Mouse (Mus musculus): ENCODE measurements at regions not wholly inside any gene's neighbourhood (a gene's known extent, or its start where the extent isn't known, plus 50 kb on each side); places are given as distances from the start of the nearest gene placed in this dataset.

- TF ChIP-seq CTCF (conservative IDR thresholded peaks at IDR 0.05; ENCODE audit: insufficient read depth, insufficient read length, low read depth, low read length) = no peak
- TF ChIP-seq POLR2A (IDR thresholded peaks at IDR 0.05; ENCODE audit: low read depth, low read length) = no peak
Measured at GRCm38 (mm10) chr13:39903319-39903718, 457.9 kb downstream of the Ofcc1 start.

Data from kidney, adult 2 months (tissue).